Mouse (Mus musculus) bone marrow macrophage, adult 2 months (primary cell): ENCODE measurements at regions not wholly inside any gene's neighbourhood (a gene's known extent, or its start where the extent isn't known, plus 50 kb on each side); places are given as distances from the start of the nearest gene placed in this dataset.

Experiments used
- H3K27ac ChIP-seq: 2 replicates; pipeline ENCODE4 v1.5.1; 2012; ENCODE audit warnings: low read depth, low read length; ENCODE audit not compliant: insufficient read depth
- H3K4me1 ChIP-seq: 2 replicates; pipeline ENCODE4 v1.6.1; 2012; ENCODE audit warnings: low read length; ENCODE audit not compliant: control insufficient read depth, insufficient read depth
- H3K4me3 ChIP-seq: 2 replicates; pipeline ENCODE4 v1.5.1; 2012; ENCODE audit warnings: mild to moderate bottlenecking, low read length, moderate library complexity; ENCODE audit not compliant: insufficient read depth
- CTCF ChIP-seq: IDR thresholded peaks from 2 replicates; pipeline ENCODE4 v1.5.1; 2012; ENCODE audit warnings: low read depth, mild to moderate bottlenecking, low read length, moderate library complexity
- POLR2A ChIP-seq: IDR thresholded peaks from 2 replicates; pipeline ENCODE4 v1.6.1; 2012; ENCODE audit warnings: mild to moderate bottlenecking, low read depth, low read length, borderline replicate concordance

DNA sequence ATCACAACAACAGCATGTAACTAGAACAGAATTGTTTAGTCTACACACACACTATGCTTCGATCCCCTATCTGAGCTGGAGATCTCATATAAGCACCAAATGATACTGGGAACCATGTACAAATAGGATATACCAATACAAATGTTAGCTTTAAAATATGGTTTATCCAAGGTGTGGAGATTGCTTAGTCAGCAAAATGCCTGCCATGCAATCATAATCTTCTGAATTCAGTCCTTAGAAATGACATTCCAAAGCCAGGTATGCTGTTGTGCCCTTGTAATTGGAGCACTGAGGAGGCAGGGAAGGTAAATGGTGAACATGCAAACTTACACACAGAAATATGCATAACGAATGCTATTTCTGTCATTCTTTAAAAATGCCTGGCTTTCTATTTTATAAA lies 54.0 kb upstream of the Thsd7b start:
- Histone ChIP-seq H3K27ac (no peak overlapping the region), H3K4me1 (no peaks in the 10 kb centered on the region), H3K4me3 (no peak overlapping the region)
- TF ChIP-seq POLR2A (no peak), CTCF (no peak)

DNA sequence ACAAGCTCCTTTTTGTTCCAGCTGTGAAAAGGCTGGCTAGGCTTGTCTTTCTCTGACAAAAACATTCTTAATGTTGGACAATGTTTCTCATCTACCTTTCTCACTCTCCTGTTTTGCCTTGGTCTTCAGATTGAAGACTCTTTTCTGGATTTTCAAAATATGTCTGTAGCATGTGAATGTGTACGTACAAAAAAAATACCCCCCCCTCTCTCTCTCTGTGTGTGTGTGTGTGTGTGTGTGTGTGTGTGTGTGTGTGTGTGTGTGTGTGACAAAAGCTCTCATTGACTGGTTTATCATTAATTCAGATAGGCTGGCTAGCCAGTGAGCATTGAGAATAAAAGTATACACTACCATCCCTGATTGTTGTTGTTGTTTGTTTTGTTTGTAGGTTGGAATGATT lies 64.3 kb upstream of the Thsd7b start:
- TF ChIP-seq POLR2A (no peak), CTCF (no peak)
- Histone ChIP-seq H3K4me3 (no peak overlapping the region), H3K4me1 (no peaks in the 10 kb centered on the region), H3K27ac (no peak overlapping the region)

DNA sequence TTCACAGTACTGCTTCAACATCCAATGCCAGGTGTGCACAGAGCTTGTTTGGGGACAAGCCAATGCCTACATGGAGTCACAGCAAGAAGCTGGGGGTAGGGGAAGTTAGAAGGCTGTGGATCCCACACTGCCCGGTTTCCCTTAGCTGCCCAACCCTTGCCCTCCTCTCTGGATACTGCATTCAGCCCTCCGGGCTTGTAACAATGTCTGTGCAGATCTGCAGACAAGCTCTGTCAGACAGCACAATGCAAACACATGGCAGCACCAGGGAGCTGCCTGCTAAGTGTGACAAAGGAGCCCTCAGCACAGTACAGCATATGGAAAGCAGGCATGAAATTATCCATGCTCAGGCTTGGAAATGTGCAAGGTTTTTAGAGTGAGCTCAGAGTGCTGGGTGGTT lies 64.7 kb upstream of the Thsd7b start:
- Histone ChIP-seq H3K4me3 (no peak overlapping the region), H3K27ac (no peak overlapping the region), H3K4me1 (no peaks in the 10 kb centered on the region)
- TF ChIP-seq POLR2A (no peak), CTCF (no peak)

- TF ChIP-seq CTCF (no peak), POLR2A (no peak)
- Histone ChIP-seq H3K27ac (no peak overlapping the region), H3K4me3 (no peak overlapping the region), H3K4me1 (no peaks in the 10 kb centered on the region)
These were observed 65.4 kb upstream of the Thsd7b start for GRCm38 (mm10) chr1:129207674-129208073.

DNA sequence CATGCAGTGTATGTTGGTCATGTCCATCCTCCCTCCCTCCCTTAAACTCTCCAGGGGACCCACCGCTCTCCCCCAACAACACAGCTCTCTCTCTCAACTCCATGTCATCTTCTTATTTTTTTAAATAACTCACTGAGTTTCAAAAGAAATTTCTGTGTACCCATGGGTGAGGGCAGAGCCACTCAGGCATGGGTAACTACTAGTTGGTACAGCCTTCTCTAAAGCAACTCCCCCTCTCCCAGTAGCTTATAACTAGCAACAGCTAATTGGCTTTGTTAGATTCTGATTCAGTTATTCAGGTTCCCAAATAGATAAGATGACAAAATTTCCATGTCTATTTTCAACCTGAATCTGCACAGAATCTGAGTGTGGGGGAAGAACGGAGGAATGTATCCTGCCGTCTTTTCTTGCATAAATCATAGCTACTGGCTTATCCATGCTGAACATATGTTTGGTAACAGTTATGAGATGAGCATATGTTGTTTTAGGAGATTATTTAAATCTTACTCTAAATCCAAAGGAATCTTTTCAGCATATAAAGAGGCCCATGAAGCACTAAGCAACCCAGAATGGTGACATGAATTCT lies 92.8 kb upstream of the Thsd7b start:
- H3K4me3 ChIP-seq: no peak overlapping the region
- TF ChIP-seq CTCF (no peak), POLR2A (no peak)
- no peaks in the 10 kb centered on the region for H3K4me1 ChIP-seq
- no peak overlapping the region for H3K27ac ChIP-seq

GRCm38 (mm10) chr1:129169936-129170335 lies 103.2 kb upstream of the Thsd7b start:
- TF ChIP-seq POLR2A (no peak), CTCF (no peak)
- H3K27ac ChIP-seq: no peak overlapping the region
- H3K4me3 ChIP-seq: no peak overlapping the region
- H3K4me1 ChIP-seq: no peaks in the 10 kb centered on the region

- H3K4me1 ChIP-seq: no peaks in the 10 kb centered on the region
- no peak for TF ChIP-seq CTCF
- H3K27ac ChIP-seq: no peak overlapping the region
- no peak overlapping the region for H3K4me3 ChIP-seq
These were observed 122.5 kb upstream of the Thsd7b start for GRCm38 (mm10) chr1:129150643-129151042.

GRCm38 (mm10) chr1:129148733-129149388 lies 124.2 kb upstream of the Thsd7b start:
- no peaks in the 10 kb centered on the region for H3K4me1 ChIP-seq
- H3K27ac ChIP-seq: no peak overlapping the region
- no peak for TF ChIP-seq POLR2A
- TF ChIP-seq CTCF: no peak
- no peak overlapping the region for H3K4me3 ChIP-seq

- TF ChIP-seq POLR2A (no peak), CTCF (no peak)
- H3K4me3 ChIP-seq: no peak overlapping the region
- no peak overlapping the region for H3K27ac ChIP-seq
- no peaks in the 10 kb centered on the region for H3K4me1 ChIP-seq
These were observed 126.6 kb upstream of the Thsd7b start for GRCm38 (mm10) chr1:129146395-129147094.

- TF ChIP-seq POLR2A: no peak
- no peak for TF ChIP-seq CTCF
- H3K27ac ChIP-seq: no peak overlapping the region
These were observed 134.3 kb upstream of the Thsd7b start for GRCm38 (mm10) chr1:129138783-129139182.

More at GRCm38 (mm10) chr1:129138783-129139182, 134.3 kb upstream of the Thsd7b start:
- no peaks in the 10 kb centered on the region for H3K4me1 ChIP-seq
- no peak overlapping the region for H3K4me3 ChIP-seq
